Mouse (Mus musculus): ENCODE measurements around the gene Slirp.
"Not testable (repeated sequence)": the region's sequence is repeated elsewhere in the genome, so short reads cannot be mapped to it uniquely, and the experiment has no call there.

Slirp gene

DNA sequence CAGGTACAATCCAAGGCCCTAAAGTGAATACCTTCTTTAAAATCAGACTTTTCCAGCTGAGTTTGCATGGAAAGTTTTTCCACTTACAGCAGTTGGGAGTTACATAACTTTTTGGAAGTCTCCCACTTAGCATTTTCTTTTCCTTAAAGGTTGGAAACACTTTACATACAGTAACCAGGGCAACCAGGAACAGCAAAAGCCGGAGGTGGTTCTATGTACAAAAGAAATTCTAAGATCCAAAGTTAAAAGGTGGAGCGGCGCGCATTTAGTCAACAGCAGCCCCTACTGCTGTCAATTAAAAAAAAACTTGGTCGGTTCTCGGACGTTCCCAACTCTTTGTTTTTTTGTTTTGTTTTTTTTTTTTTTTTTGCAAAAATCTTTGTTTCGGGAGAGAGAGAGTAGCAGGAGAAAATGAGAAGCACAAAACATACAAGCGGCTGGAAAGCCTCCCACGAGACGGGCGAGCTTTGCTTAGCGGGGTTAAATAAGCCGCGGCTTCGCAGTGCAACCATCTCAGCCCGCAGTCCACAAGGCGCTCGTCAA is 27.8 kb downstream of the Slirp start:
- no peak for DNase-seq (ENCODE audit: low read depth, low spot score)
- peaks cover 4% of the 10 kb centered on the region; the same call in 1 of the 2 replicates for H3K36me3 ChIP-seq (ENCODE audit: control insufficient read depth, insufficient read depth, low read length, poor library complexity, severe bottlenecking)

DNA sequence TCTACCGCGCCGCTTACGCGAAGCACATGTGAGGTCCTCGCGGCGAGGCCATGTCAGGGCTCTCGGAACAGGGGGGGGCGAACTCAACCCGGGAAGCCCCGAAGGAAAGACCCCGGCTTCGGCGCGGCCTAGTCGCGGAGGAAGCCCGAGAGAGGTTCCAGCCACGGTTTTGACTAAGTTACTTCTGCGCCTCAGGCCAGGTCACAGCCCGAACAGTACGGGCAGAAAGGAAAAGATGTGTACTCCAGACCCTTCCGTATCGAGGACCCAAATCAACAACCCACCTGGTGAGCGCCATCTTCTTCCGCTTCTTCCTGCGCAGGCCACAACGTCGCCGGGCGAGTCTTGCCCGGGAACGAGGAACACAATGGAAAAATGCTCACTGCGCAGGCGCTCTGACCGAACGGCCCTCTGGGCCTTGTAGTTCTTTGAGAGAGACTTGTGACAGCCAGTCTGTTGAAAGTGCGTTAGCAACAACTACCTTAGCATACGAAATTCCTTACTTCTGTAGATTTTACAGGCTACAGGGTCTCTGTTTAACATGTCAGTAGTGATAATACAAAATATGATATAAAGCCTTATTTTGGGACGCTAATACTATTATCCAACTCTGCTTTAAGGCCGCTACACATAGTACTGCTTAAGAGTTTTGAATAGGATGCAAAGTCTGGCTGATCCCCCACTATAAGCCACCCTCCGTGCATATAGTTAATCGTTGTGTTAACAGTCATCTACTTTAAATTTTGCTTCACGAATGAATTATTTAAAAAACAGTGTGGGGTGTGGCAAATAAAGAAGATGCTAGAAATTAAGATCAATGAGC is 28.5 kb downstream of the Slirp start, which contains the start of gene Snw1:
Gene Snw1 (minus strand): TSS at position 311 of the 823 bp plus-strand sequence.
- H3K36me3 ChIP-seq (ENCODE audit: control insufficient read depth, insufficient read depth, low read length, poor library complexity, severe bottlenecking), result 0 out of 2 replicates have a peak, but pooled peaks cover 2% of the 10 kb centered on the region
- DNase-seq (ENCODE audit: low read depth, low spot score), result peak; percentile 97
- H3K27me3 ChIP-seq (ENCODE audit: control insufficient read depth, insufficient read depth, low read length, poor library complexity, severe bottlenecking), result no peaks in the 10 kb centered on the region

More for the DNA sequence above, 27.8 kb downstream of the Slirp start:
- no peaks in the 10 kb centered on the region for H3K27me3 ChIP-seq (ENCODE audit: control insufficient read depth, insufficient read depth, low read length, poor library complexity, severe bottlenecking)

DNA sequence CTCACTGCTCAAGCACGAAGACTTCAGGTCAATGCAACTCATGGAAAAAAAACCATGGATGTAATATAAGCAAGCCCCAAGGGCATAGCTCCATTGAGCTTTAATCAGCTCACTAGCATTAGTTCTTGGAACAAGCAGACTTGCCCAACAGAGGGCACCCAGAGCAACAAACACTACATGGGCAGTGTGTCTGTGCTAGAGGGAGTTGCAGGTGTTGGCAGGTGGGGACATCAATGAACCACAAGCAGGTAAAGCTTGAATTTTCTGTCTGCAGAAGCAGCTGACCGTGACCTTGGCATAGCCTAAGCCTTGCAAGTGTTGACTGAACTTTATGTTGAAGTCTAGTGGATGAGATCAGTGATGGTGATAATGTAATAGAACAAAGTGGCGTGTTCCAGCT is 31.1 kb downstream of the Slirp start:
- DNase-seq (ENCODE audit: low read depth, low spot score), result no peak
- H3K27me3 ChIP-seq (ENCODE audit: control insufficient read depth, insufficient read depth, low read length, poor library complexity, severe bottlenecking), result no peaks in the 10 kb centered on the region
- H3K36me3 ChIP-seq (ENCODE audit: control insufficient read depth, insufficient read depth, low read length, poor library complexity, severe bottlenecking), result no peaks in the 10 kb centered on the region

DNA sequence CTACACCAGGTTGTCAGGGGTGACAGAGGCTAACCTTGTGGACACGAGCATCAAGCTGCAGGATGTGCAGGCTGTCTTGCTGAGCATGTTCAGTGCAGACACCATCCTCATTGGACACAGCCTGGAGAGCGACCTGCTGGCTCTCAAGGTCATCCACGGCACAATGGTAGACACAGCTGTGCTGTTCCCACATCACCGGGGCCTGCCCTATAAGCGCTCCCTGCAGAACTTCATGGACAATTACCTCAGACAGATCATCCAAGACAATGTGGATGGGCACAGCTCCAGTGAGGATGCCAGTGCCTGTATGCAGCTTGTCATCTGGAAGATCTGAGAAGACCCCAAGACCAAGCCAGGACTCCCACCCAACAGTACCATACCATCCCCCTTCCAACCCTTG is 38.8 kb downstream of the Slirp start:
- not testable (repeated sequence) for H3K36me3 ChIP-seq (ENCODE audit: control insufficient read depth, insufficient read depth, low read length, poor library complexity, severe bottlenecking); H3K27me3 ChIP-seq (ENCODE audit: control insufficient read depth, insufficient read depth, low read length, poor library complexity, severe bottlenecking); DNase-seq (ENCODE audit: low read depth, low spot score)

DNA sequence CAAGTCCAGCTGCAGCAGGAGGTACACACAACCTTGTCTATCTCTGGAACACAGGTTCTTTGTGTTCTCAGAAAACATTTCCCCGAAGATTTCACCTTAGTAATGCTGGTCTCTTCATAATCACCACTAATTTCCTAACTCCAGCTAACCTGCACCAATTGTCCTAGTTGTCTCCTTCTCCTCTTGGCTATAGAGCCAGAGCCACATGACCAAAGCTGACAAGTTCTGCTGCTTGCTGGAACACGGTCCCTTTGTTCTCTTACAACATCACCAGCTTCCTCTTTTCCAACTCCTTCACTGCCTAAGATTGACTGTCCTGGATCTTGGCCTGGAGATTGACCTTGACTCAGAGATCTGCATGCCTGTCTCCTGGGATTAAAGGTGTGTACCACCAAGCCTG is 45.0 kb downstream of the Slirp start:
- not testable (repeated sequence) for H3K36me3 ChIP-seq (ENCODE audit: control insufficient read depth, insufficient read depth, low read length, poor library complexity, severe bottlenecking)

DNA sequence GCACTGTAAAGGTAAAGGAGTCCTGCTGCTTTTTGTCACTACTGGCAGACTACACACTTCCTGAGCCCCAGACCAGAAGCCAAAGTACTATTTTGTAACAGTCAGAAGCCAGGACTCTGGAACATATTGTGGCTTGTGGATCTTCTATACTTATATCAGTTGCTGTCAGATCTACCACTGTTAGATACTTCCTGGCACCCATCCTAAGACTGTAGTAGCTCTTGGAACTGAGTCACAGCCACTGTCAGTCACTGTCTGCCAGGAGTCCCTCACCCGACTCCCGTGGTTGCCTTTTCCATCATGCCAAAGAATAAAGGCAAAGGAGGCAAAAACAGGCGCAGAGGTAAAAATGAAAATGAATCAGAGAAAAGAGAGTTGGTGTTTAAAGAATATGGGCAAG is 50.7 kb downstream of the Slirp start, which contains the start of gene Gm5788:
Gene Gm5788 (plus strand): TSS at position 301 of the 400 bp plus-strand sequence.
- H3K36me3 ChIP-seq (ENCODE audit: control insufficient read depth, insufficient read depth, low read length, poor library complexity, severe bottlenecking); DNase-seq (ENCODE audit: low read depth, low spot score); H3K27me3 ChIP-seq (ENCODE audit: control insufficient read depth, insufficient read depth, low read length, poor library complexity, severe bottlenecking): not testable (repeated sequence)

More for the DNA sequence above, 45.0 kb downstream of the Slirp start:
- not testable (repeated sequence) for DNase-seq (ENCODE audit: low read depth, low spot score); H3K27me3 ChIP-seq (ENCODE audit: control insufficient read depth, insufficient read depth, low read length, poor library complexity, severe bottlenecking)
